Mouse (Mus musculus) thymus, postnatal 25 days (tissue): Measurements from ENCODE around the gene Sgo2a.
"Not testable (repeated sequence)": the region's sequence is repeated elsewhere in the genome, so short reads cannot be mapped to it uniquely, and the experiment has no call there.

Experiments used
- DNase-seq: peaks from one replicate; pipeline ENCODE4 v3.0.0; 2022

Sgo2a gene

GRCm38 (mm10) chr1:57995432-57996132, at the start of gene Sgo2a:
Sgo2a (plus strand) TSS chr1:57995971.
- peak; percentile 93 for DNase-seq

GRCm38 (mm10) chr1:57947552-57948347, 48.0 kb upstream of the Sgo2a start:
- DNase-seq: no peak

GRCm38 (mm10) chr1:57949195-57949594, 46.6 kb upstream of the Sgo2a start:
- DNase-seq: no peak

GRCm38 (mm10) chr1:57949716-57950115, 46.1 kb upstream of the Sgo2a start:
- no peak for DNase-seq

GRCm38 (mm10) chr1:57952509-57952908, 43.3 kb upstream of the Sgo2a start:
- DNase-seq: no peak

GRCm38 (mm10) chr1:57953586-57954375, 42.0 kb upstream of the Sgo2a start:
- DNase-seq: no peak

- peak; percentile 8 for DNase-seq
Observed at GRCm38 (mm10) chr1:57954376-57954765, 41.4 kb upstream of the Sgo2a start.

GRCm38 (mm10) chr1:57955774-57956173, 40.0 kb upstream of the Sgo2a start:
- DNase-seq: no peak

GRCm38 (mm10) chr1:57969327-57970271, 26.2 kb upstream of the Sgo2a start:
- peak; percentile 95 for DNase-seq

- DNase-seq: no peak
Observed at GRCm38 (mm10) chr1:57971588-57971987, 24.2 kb upstream of the Sgo2a start.

- no peak for DNase-seq
Observed at GRCm38 (mm10) chr1:57976860-57977259, 18.9 kb upstream of the Sgo2a start.

GRCm38 (mm10) chr1:57989052-57989600, 6.6 kb upstream of the Sgo2a start:
- no peak for DNase-seq

GRCm38 (mm10) chr1:57991277-57991676, 4.5 kb upstream of the Sgo2a start:
- DNase-seq: no peak

- DNase-seq: no peak
Observed at GRCm38 (mm10) chr1:57996133-57996615, 403 bp downstream of the Sgo2a start.

- no peak for DNase-seq
Observed at GRCm38 (mm10) chr1:57998146-57998545, 2.4 kb downstream of the Sgo2a start.

- DNase-seq: not testable (repeated sequence)
Observed at GRCm38 (mm10) chr1:58006388-58006787, 10.6 kb downstream of the Sgo2a start.

- DNase-seq: no peak
Observed at GRCm38 (mm10) chr1:58018856-58019255, 23.1 kb downstream of the Sgo2a start, which contains the start of gene Kctd18. Kctd18 (minus strand) TSS chr1:58018956.

- no peak for DNase-seq
Observed at GRCm38 (mm10) chr1:58027707-58028106, 31.9 kb downstream of the Sgo2a start.

- DNase-seq: no peak
Observed at GRCm38 (mm10) chr1:58029636-58030117, 33.9 kb downstream of the Sgo2a start, which contains the start of gene Aox1. Aox1 (plus strand) TSS chr1:58029931.

- no peak for DNase-seq
Observed at GRCm38 (mm10) chr1:58030156-58030871, 34.5 kb downstream of the Sgo2a start.
